In the genomic region with DNA sequence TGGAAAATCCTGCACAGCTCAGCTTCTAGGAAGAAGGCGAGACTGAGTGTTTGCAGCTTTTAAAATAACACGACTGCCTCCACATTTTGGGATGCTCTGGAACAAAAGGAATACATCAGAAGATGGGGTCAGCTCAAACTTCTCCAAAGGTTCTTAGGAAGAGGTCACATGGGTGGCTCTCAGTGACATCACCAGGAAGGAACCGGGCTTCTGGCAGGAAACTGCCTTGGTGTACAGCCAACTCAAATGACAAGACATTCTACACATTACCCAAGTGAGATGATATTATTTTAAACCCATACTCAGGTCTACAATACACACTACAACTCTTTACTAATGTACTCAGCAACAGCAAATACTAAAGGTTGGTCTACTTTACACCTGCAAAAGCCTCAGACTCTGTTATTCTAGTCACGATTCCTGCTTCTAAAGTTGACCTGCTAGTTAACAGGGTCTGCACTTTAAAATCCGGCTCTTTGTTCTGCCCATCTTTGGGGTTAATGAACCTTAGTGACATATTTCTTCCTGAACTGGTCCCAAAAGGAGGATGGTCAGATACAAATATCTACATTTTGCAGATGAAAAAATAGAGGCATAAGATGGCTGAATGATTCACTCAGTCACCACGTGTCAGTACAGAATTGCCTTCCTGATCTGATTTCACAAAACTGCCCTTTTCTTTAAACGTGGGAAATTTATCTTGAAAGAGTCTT, we compare ENCODE assay signal across 11 mouse cellular contexts. TPM values are rescaled to one million over a fixed set of nuclear protein-coding genes. Genes with fewer than 3 reads are reported as not detected.
DNase-seq lines count a peak whose midpoint lies in the region; ATAC-seq and TF ChIP-seq lines count a peak whose summit lies in the region.
"Had no signal": no experiment of that assay in that cellular context is flagged by ENCODE, and none has a peak within 500 bp of the region (broad histone marks: within the 10 kb centered on the region; RNA-seq: fewer than 3 reads in every experiment).

No protein-coding gene starts in this region.

- TF ChIP-seq CTCF in liver, postnatal 0 days (IDR thresholded peaks at IDR 0.05; ENCODE audit: low read depth), result no peak

- no peaks in the 10 kb centered on the region for H3K27me3 ChIP-seq in liver, postnatal 0 days (ENCODE audit: insufficient read depth, low read length)
- no peaks in the 10 kb centered on the region for H3K27me3 ChIP-seq in liver, embryonic 11.5 days (replicated peaks; ENCODE audit: control insufficient read depth, insufficient read depth, low read length)
- no peaks in the 10 kb centered on the region for H3K27me3 ChIP-seq in heart, embryonic 12.5 days (replicated peaks)
- H3K27me3 ChIP-seq in kidney, embryonic 16.5 days (ENCODE audit: insufficient read depth, low read length), result no peaks in the 10 kb centered on the region
- H3K27me3 ChIP-seq: liver, embryonic 15.5 days; neural tube, embryonic 13.5 days; Patski had no signal

- H3K9me3 ChIP-seq in liver, postnatal 0 days (ENCODE audit: low read length), result no peaks in the 10 kb centered on the region
- H3K9me3 ChIP-seq in liver, embryonic 11.5 days (ENCODE audit: control insufficient read depth, low read length), result no peaks in the 10 kb centered on the region
- no peaks in the 10 kb centered on the region for H3K9me3 ChIP-seq in heart, embryonic 12.5 days (replicated peaks)
- H3K9me3 ChIP-seq in kidney, embryonic 16.5 days (ENCODE audit: low read length), result no peaks in the 10 kb centered on the region
- H3K9me3 ChIP-seq: liver, embryonic 15.5 days; neural tube, embryonic 13.5 days had no signal

- no peak overlapping the region for H3K9ac ChIP-seq in liver, postnatal 0 days (replicated peaks)
- H3K9ac ChIP-seq in liver, embryonic 11.5 days (ENCODE audit: low read depth, low read length), result no peak overlapping the region
- H3K9ac ChIP-seq in heart, embryonic 12.5 days, result no peak overlapping the region
- no peak overlapping the region for H3K9ac ChIP-seq in kidney, embryonic 16.5 days (replicated peaks; ENCODE audit: low read length)
- H3K9ac ChIP-seq: liver, embryonic 15.5 days; neural tube, embryonic 13.5 days had no signal

- H3K36me3 ChIP-seq in liver, postnatal 0 days (replicated peaks; ENCODE audit: insufficient read depth, low read length), result no peaks in the 10 kb centered on the region
- H3K36me3 ChIP-seq in liver, embryonic 11.5 days (ENCODE audit: control insufficient read depth, insufficient read depth, low read length), result no peaks in the 10 kb centered on the region
- no peaks in the 10 kb centered on the region for H3K36me3 ChIP-seq in heart, embryonic 12.5 days
- no peaks in the 10 kb centered on the region for H3K36me3 ChIP-seq in kidney, embryonic 16.5 days (ENCODE audit: insufficient read depth, low read length)
- H3K36me3 ChIP-seq: liver, embryonic 15.5 days; neural tube, embryonic 13.5 days had no signal

- no peak for TF ChIP-seq EP300 in liver, postnatal 0 days (IDR thresholded peaks at IDR 0.05; ENCODE audit: low read depth)

- peak; percentile 38; the same call in 1 of the 2 replicates for ATAC-seq in liver, postnatal 0 days
- no peak for ATAC-seq in liver, embryonic 11.5 days (replicated peaks; ENCODE audit: low FRiP score)
- ATAC-seq in heart, embryonic 12.5 days (ENCODE audit: insufficient number of reproducible peaks, low FRiP score), result 0 out of 2 replicates have a peak, but pooled peaks have one; percentile 37
- peak; percentile 67; the same call in 1 of the 2 replicates for ATAC-seq in kidney, embryonic 16.5 days (ENCODE audit: low FRiP score, low TSS enrichment)
- ATAC-seq in megakaryocyte progenitor cell, adult 5-6 weeks (replicated peaks; ENCODE audit: poor library complexity), result peak; percentile 58
- ATAC-seq: Patski had no signal

- DNase-seq in liver, postnatal 0 days, result no peak
- no peak for DNase-seq in liver, embryonic 11.5 days (ENCODE audit: low spot score)
- DNase-seq in ovary, postnatal 36 days (ENCODE audit: low spot score), result no peak
- no peak for DNase-seq in ovary, postnatal 14 days (ENCODE audit: low spot score)
- DNase-seq: layer of hippocampus, adult 9-11 months had no signal

- 42% methylated on average over 7 of the region's 7 CpGs for WGBS in liver, postnatal 0 days (ENCODE audit: insufficient replicate concordance)
- 57% methylated on average over 7 of the region's 7 CpGs for WGBS in liver, embryonic 11.5 days
- WGBS in heart, embryonic 12.5 days, result 65% methylated on average over 7 of the region's 7 CpGs
- 23% methylated on average over 7 of the region's 7 CpGs for WGBS in kidney, embryonic 16.5 days

- no peak overlapping the region for H3K4me2 ChIP-seq in liver, postnatal 0 days (ENCODE audit: low read depth, low read length)
- H3K4me2 ChIP-seq in liver, embryonic 11.5 days, result no peak overlapping the region
- no peak overlapping the region for H3K4me2 ChIP-seq in heart, embryonic 12.5 days
- H3K4me2 ChIP-seq in kidney, embryonic 16.5 days (replicated peaks; ENCODE audit: low read depth, low read length), result peak overlapping the region; percentile 10; the same call in 1 of the 2 replicates
- H3K4me2 ChIP-seq: liver, embryonic 15.5 days; neural tube, embryonic 13.5 days had no signal

- H3K4me1 ChIP-seq in liver, postnatal 0 days (ENCODE audit: insufficient read depth), result 0 out of 2 replicates have a peak, but pooled peaks cover 3% of the 10 kb centered on the region
- H3K4me1 ChIP-seq in liver, embryonic 11.5 days (replicated peaks; ENCODE audit: control insufficient read depth, insufficient read depth, low read length), result no peaks in the 10 kb centered on the region
- H3K4me1 ChIP-seq in heart, embryonic 12.5 days (replicated peaks), result peaks cover 38% of the 10 kb centered on the region
- H3K4me1 ChIP-seq in kidney, embryonic 16.5 days (ENCODE audit: insufficient read depth, low read length), result peaks cover 19% of the 10 kb centered on the region
- H3K4me1 ChIP-seq: liver, embryonic 15.5 days had no signal

- H3K27ac ChIP-seq in liver, postnatal 0 days (ENCODE audit: low read depth), result no peak overlapping the region
- H3K27ac ChIP-seq in liver, embryonic 11.5 days (ENCODE audit: low read depth, low read length), result no peak overlapping the region
- no peak overlapping the region for H3K27ac ChIP-seq in heart, embryonic 12.5 days (ENCODE audit: poor library complexity, severe bottlenecking)
- H3K27ac ChIP-seq in kidney, embryonic 16.5 days (ENCODE audit: low read length), result peak overlapping the region; percentile 84
- H3K27ac ChIP-seq: liver, embryonic 15.5 days; neural tube, embryonic 13.5 days had no signal

- H3K4me3 ChIP-seq in liver, postnatal 0 days (ENCODE audit: low read depth, low read length), result no peak overlapping the region
- no peak overlapping the region for H3K4me3 ChIP-seq in liver, embryonic 11.5 days (ENCODE audit: low read depth, low read length)
- H3K4me3 ChIP-seq in heart, embryonic 12.5 days, result no peak overlapping the region
- no peak overlapping the region for H3K4me3 ChIP-seq in kidney, embryonic 16.5 days (ENCODE audit: low read length)
- H3K4me3 ChIP-seq: liver, embryonic 15.5 days; neural tube, embryonic 13.5 days had no signal

RNA-seq across cellular contexts. Expression of gene Ttc7b, which starts 18.0 kb away (rescaled TPM):
- polyA plus RNA-seq in liver, postnatal 0 days (2015; fragmentation: Nextera tagmentation; extraction: Ambion mirVana), result 2.2 and 3.3 TPM in 2 replicates
- 5.6 and 6.2 TPM in 2 replicates for polyA plus RNA-seq in liver, embryonic 11.5 days (2014; fragmentation: Nextera tagmentation; extraction: Ambion mirVana)
- polyA plus RNA-seq in heart, embryonic 12.5 days (2016; fragmentation: Nextera tagmentation; extraction: Ambion mirVana), result 6.9 and 7.6 TPM in 2 replicates
- polyA plus RNA-seq in kidney, embryonic 16.5 days (2015; fragmentation: Nextera tagmentation; extraction: Ambion mirVana), result 3.9 and 4.7 TPM in 2 replicates
- total RNA-seq in megakaryocyte progenitor cell, adult 5-6 weeks (2015), result 24.3 and 28.8 TPM in 2 replicates
- 13.3 and 16.5 TPM in 2 replicates for total RNA-seq in megakaryocyte progenitor cell, adult 5-6 weeks (2017)
